Mouse (Mus musculus): ENCODE data around the gene Nr4a1.

Gene Nr4a1

GRCm38 (mm10) chr15:101290354-101290753 lies 36.3 kb downstream of the Nr4a1 start:
- DNase-seq, result no peak

- DNase-seq, result no peak
Measured at GRCm38 (mm10) chr15:101292012-101292411, 37.9 kb downstream of the Nr4a1 start.

GRCm38 (mm10) chr15:101293025-101293621 lies 39.1 kb downstream of the Nr4a1 start, which contains the start of gene 6030408B16Rik:
Gene 6030408B16Rik (plus strand): TSS chr15:101293212.
- peak; percentile 58 to 72 for DNase-seq

GRCm38 (mm10) chr15:101294028-101294894 lies 40.2 kb downstream of the Nr4a1 start:
- peak; percentile 85 to 89 for DNase-seq

GRCm38 (mm10) chr15:101295106-101295505 lies 41.0 kb downstream of the Nr4a1 start:
- peak; percentile 70 to 81 for DNase-seq

- DNase-seq, result no peak
Measured at GRCm38 (mm10) chr15:101295616-101296015, 41.5 kb downstream of the Nr4a1 start.

- DNase-seq, result no peak
Measured at GRCm38 (mm10) chr15:101296091-101296490, 42.0 kb downstream of the Nr4a1 start.

- DNase-seq, result no peak
Measured at GRCm38 (mm10) chr15:101297988-101298387, 43.9 kb downstream of the Nr4a1 start.

GRCm38 (mm10) chr15:101298550-101298949 lies 44.5 kb downstream of the Nr4a1 start:
- DNase-seq, result peak; percentile 57 to 70

GRCm38 (mm10) chr15:101299480-101299960 lies 45.5 kb downstream of the Nr4a1 start:
- no peak for DNase-seq

GRCm38 (mm10) chr15:101300128-101300527 lies 46.1 kb downstream of the Nr4a1 start:
- DNase-seq, result no peak

GRCm38 (mm10) chr15:101302201-101302600 lies 48.1 kb downstream of the Nr4a1 start:
- DNase-seq, result no peak

GRCm38 (mm10) chr15:101303830-101304229 lies 49.8 kb downstream of the Nr4a1 start:
- no peak for DNase-seq

GRCm38 (mm10) chr15:101306459-101306858 lies 52.4 kb downstream of the Nr4a1 start:
- no peak for DNase-seq

GRCm38 (mm10) chr15:101308440-101309348 lies 54.6 kb downstream of the Nr4a1 start:
- DNase-seq, result peak in 1 of 2 experiments; percentile 33

- no peak for DNase-seq
Measured at GRCm38 (mm10) chr15:101309493-101309892, 55.4 kb downstream of the Nr4a1 start.

- peak in 1 of 2 experiments; percentile 42 for DNase-seq
Measured at GRCm38 (mm10) chr15:101311087-101311770, 57.2 kb downstream of the Nr4a1 start.

- no peak for DNase-seq
Measured at GRCm38 (mm10) chr15:101312006-101312405, 57.9 kb downstream of the Nr4a1 start.

GRCm38 (mm10) chr15:101315378-101315777 lies 61.3 kb downstream of the Nr4a1 start:
- no peak for DNase-seq

- peak; percentile 93 to 95 for DNase-seq
Measured at GRCm38 (mm10) chr15:101315832-101316231, 61.8 kb downstream of the Nr4a1 start.

GRCm38 (mm10) chr15:101316279-101316912 lies 62.3 kb downstream of the Nr4a1 start:
- DNase-seq, result no peak

All from kidney, postnatal 4 days (tissue).